Mouse (Mus musculus): Measurements from ENCODE around the gene Thsd7a.

Gene Thsd7a

DNA sequence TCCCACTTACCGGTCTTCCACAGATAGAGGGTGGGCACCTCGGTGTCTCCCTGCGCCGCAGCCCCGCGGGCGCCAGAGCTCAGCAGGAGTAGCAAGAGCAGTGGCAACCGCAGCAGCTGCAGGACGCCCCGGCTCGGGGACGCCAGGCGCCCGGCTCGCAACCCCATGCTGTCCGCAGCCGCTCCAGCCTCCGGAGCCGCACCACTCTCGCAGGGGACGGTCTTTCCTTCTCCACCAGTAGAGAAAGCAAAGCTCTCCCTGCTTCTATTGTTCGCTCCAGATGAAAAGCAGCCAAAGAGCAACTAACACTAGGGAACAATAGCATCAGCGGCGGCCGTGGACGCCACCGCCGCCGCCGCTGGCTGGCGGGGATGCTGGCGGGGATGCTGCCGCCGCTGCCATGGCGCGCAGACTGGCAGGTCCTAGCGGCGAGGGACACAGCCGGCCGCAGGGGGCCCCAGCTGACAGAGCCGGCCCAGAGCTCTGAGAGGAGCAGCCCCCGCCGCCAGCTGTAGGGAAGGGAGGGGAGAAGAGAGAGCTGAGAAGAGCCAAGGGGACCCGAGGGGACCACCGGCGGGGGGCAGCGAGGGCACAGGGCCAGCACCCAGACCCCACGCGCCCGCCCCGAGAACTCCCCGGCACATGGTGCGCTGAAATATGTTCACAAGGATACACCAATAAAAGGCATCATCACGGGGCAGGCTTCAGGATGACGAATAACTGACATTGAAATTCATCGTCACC is at the start of gene Thsd7a:
Thsd7a (minus strand) TSS at position 624 of the 744 bp plus-strand sequence.
- no peak for DNase-seq (ENCODE audit: low spot score)

DNA sequence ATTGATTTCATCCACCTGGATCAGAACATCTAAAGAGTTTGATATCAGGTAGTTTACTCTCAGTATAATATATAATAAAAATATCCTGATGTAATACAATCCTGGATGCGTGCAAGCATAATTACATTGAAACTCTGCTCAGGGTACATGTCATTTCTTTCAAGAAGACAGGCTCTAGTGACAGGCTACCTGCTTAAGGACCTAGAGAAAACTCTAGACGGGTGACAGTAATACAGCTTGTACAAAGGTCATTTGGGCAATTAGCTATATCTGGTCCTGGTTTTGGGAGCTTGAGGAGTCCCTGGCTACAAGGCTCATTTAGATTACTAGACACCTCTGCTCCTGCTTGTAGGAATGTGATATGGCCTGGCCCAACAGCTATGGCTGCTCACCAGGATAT is 37.9 kb upstream of the Thsd7a start:
- DNase-seq (ENCODE audit: low spot score), result no peak

DNA sequence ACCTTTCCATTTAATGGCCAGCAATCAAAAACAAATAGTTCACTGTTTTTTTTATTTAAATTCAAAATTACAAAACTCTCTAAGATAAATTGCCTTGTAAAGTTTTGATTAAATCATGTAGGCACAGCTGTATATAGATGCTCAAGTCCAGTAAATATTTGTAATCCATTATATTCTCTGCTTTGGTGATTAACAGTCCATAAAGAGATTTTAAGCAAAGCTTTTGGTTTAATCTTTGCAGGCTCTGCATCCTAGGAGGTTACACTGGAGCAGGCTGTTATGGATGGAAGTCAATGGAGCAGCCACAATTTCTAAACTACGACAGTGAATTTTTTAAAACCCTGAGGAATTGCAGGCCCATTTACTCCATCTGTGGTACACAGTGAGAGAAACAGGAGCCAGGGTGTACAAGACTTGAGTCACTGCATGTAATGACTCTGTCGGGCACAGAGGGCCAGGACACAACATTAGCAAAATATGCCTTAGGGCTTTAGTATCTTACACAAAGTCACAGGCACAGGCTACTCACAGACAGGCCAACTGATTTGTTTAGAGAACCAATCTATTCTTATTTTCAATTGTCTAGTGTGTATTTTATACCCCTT is 37.3 kb upstream of the Thsd7a start:
- DNase-seq (ENCODE audit: low spot score), result no peak

DNA sequence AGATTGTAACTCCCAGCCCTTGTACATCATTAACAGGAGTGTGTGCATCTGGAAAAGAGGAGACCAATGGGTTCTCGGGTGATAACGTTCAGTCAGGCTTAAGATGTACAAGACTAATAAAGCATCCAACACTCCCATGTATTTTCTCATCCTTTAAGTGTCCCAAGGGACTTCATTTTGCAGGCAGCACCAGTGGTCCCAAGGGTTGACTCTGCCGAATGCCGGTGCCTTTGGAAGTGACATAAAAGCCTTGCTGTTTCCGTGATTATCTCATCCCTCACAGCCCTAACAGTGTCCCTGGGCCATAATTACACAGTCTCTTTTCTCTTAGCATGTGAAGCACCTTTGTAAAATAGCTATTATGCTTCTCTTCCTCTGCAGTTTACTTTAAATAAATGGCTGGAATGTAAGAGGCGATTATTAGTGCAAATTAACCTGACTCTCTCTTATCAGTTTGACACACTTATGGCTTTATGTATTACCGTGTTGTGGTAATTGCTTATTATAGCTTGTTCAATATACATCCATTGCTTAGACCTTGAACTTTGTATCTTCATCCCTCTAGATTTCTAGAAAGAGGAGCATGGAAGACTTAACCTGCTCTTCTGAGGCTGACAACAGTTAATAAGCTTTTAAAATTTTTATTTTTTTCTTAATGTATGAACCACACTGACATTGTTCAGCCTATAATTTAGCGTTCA is 35.9 kb upstream of the Thsd7a start:
- no peak for DNase-seq (ENCODE audit: low spot score)

DNA sequence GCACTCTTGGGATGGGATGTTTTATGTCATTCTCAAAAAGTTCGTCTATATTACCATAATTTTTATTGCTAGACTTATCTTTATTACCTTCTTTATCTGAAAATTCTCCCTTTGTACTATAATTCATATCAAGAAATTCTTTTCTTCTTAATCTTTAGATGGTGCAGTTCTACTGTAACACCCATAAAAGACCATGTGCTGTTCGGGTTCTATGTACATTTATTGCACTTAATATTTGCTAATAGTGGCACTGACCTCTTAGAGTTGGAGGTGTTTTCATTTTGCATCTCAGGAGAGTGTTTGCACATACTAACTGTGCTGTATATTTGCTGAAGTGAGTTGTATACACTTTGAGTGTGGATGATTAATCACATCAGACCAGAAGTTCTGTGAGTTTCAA is 23.6 kb upstream of the Thsd7a start:
- DNase-seq (ENCODE audit: low spot score), result no peak

DNA sequence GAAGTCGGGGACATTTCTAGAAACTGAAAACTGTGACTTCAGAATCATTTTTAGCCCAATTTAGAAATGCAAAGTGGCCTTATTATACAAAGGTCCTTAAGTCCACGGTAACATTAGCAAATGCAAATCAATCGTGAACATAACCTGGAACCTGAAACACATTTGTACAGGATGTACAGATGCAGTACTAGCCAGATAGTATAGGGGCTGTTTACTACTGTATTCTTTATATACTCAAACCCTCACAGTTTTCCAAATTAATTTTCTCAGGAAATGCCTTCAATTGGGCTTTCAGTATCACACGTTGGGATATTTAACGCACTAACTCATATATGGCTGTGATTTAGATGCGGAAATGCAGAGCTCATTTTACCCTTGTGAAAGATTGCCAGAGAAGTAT is 16.0 kb upstream of the Thsd7a start:
- DNase-seq (ENCODE audit: low spot score), result no peak

DNA sequence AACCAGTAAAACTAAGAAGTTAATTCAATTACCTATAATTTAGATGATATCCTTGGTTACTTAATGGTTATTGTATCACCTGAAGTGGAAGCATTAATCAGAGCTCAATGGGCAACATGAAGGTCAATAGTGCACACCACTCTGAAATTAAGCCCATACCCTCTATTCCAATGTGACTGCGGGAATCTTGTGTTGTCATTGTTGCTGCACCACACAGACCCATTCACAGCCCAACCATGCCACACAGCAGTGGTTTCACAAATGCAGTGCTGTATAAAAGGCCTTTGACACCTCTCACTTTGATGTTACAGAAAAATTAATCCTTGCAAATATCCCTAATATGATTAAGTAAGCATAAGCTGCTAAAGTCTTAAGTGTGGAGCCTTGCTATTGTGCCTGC is 15.4 kb upstream of the Thsd7a start:
- DNase-seq (ENCODE audit: low spot score), result no peak

DNA sequence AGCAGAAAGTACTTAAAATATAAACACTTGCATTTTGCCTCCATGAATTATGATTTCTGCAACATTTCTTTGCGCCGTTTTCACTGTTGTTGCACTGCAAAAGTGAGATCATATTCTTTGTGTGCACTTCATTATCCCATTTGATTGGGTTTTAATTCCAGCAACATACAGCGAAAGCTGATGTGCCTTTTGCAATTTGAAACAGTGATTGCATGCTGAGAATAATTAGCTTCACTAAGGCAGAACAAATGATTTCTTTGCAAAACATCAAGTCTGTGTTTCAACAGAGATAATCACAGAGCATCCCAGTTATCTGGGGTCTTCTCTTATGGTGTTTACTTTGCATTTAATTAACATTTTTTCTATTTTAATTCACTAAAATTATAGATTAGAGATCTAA is 14.6 kb upstream of the Thsd7a start:
- no peak for DNase-seq (ENCODE audit: low spot score)

DNA sequence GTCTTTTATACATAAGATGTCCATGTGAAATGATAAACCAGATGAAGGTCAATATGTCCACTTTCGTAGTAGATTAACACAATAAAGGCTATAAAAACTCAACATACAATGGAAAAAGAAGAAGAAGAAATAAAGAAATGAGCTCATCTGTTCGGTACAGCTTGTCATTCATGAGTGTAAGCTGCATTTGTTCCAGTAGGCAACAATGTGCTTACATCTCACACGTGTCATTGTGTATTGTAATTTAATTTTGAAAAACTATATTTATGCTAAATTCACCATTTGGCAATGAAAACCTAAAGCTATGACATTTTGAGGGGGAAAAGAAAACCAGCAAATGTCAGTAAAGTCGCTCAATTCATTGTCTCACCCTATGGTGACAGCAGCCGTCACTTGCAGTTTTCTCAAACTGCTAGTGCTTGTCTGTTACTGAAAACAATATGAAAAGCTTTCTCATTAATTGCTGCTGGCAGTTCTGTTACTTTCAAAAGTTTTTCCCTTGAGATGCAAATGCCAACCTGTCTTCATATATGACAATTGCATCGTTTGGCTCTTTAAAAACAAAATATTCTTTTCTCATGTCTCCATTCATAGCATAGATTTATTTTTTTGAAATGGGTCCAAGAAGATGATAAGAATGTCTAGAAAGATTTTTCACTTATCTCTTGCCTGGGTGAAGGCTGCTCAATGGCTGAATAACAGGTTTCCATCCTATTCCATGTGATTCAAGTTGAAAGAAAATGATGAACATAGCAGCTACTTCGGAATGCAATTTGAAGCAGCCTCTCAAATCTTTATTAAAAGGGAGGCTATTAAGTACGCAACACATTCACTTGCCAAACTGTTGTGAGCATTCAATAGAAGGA is 10.4 kb upstream of the Thsd7a start:
- DNase-seq (ENCODE audit: low spot score), result no peak

DNA sequence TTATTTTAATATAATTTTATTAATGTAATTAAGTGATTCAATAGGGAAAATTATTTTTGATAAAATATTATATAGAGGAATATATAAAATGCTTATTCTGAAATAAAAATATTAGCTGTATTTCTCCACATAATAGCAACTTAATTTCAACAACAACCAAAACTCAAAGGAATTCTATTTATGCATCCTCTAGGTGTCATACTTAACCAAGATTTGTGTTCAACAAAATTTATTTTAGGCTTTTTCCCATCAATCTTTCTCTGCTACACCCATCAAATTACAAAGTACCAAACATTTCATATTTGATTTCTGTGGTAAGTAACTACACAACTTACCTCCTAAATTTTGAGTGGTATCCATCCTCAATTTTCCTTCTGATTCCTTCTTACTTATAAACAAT is 3.1 kb upstream of the Thsd7a start:
- no peak for DNase-seq (ENCODE audit: low spot score)

DNA sequence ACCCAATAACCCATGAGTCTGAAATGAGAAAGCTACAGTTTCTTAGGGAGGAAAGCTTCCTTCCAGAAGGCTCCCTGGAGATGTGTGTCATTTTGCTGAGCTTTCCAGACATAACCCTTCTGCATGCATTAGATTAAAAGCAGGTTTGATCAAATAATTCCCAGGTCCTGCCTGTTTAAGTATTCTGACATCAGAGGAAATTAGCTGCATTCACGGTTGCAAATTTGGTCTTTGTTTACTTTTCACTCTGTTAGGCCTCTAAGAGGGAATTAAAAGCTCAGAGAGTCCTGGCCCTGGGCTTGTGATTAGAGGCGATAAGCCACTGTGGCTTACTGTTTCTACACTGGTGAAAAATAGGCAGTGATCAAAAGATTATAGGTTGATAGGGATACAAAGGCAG is 1.2 kb upstream of the Thsd7a start:
- DNase-seq (ENCODE audit: low spot score), result no peak

DNA sequence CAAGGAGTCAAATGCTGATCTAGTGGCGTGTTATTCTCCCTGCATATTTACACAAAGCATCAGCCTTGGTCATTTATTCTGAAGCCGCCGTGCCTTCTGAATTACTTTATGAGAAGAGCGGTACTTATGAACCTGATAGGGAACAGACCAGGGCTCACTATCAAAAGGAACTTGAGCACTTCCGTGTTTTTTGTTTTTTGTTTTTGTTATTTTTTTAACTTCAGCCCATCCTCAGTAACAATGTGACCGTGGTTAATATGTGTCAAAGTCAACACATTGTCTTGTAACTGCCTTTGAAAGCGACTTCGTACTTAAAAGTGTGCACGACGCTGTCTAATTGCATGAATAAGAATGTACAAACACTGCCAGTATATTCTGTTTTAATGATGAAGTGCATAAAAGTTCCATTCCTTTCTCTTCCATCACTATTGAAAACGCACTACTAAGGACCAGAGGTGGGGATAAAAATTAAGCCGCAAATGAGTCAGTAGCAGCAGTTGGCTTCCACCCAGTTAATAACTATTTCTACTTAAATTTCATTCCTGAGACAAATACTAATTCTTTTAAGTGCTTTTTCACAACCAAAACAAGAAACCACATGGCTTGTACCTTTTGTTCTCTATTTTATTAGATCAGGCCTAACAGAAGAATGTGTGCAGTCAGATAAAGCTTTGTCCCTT is 461 bp upstream of the Thsd7a start:
- no peak for DNase-seq (ENCODE audit: low spot score)

DNA sequence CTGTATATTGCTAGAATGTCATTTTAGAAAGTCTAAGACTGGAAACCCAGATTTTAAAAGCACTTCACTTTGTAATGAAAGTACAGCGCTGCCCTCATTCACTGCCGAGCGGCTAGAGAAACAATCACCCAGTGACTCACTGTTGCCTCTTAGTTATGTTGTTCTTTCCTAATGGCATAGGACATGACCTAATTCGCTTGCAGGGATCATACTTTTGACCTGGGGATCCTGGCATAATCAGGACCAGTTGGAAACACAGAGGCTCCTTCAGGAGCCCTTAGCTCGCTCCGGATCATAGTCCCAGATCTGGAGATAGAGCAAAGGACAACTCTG is 790 bp downstream of the Thsd7a start:
- DNase-seq (ENCODE audit: low spot score), result peak; percentile 4

DNA sequence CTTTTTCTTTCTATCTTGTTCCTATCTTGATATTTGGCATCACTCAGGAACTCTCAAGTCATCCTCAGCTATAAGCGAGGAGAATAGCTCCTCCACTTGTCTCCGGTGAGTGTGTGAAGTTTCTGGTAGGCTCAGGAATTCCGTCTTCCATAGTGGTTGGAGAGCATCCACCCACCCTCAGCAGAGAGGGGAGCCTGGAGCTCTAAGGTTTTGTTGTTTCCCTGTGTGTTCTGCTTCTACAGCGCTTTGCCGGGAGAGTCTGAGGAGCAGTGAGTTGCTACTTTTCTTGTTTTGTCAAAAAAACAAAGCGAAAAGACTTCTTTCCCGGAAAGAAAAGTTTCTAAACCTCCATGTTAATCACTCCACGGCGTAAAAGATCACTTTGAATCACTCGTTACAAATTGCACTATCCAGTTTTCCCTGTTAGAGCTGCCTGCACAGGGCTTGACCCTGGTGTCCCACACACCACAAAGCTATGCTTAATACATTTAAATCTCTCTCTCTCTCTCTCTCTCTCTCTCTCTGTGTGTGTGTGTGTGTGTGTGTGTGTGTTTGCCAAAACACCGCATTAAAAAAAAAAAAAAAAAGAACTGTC is 1.3 kb downstream of the Thsd7a start:
- DNase-seq (ENCODE audit: low spot score), result no peak

DNA sequence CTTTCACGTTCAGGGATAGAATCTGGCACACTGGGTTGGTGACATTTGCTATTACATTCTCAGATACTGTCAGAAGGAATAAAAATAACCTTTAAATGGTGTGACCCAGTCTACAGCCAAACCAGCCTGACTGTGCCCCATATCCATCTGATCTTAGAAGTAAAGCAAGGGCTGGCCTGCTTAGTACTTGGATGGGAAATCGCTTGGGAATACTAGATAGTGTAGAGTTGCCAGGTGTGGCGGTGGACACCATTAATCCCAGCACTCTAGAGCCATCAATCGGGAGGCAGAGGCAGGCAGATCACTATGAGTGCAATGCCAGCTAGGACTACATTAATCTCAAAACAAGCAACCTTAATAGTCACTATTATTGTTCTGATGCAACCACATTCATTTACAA is 6.4 kb downstream of the Thsd7a start:
- DNase-seq (ENCODE audit: low spot score), result no peak

DNA sequence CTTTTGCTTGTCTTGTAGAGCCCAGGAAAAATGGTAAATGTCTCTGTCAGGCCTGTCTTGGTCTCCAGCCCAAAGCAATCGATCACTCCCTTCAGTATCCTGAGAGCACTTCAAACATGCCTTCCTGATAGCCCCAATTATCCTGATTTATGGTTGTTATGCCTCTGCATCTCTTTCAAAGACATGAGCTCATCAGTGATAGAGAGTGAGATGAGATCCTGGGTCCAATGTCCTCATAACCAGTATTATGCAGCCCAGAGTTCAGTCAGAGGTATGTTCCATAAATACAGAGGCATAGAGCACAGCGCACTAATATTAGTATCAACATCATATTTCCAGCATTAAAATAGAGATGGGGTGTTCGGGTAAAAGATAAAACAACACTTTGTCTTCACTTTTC is 15.3 kb downstream of the Thsd7a start:
- no peak for DNase-seq (ENCODE audit: low spot score)

DNA sequence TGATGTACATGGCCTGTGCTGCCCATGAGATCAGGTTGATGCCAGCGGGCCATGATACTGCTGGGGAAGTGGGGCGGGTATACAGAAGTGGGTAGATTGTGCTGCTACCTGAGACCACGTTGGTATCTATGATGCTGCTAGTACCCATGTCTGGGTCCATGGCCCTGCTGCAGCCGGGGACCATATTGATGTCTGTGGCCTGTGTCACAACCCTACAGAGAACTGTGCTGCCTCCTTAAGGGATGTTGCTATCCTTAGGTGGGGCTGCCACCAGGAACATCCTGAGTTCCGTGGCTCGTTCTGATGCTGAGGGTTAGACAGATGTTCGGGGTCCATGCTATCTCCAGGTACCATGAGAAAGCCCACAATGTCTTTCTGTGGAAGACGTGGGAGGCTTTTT is 33.1 kb downstream of the Thsd7a start:
- DNase-seq (ENCODE audit: low spot score), result no peak

DNA sequence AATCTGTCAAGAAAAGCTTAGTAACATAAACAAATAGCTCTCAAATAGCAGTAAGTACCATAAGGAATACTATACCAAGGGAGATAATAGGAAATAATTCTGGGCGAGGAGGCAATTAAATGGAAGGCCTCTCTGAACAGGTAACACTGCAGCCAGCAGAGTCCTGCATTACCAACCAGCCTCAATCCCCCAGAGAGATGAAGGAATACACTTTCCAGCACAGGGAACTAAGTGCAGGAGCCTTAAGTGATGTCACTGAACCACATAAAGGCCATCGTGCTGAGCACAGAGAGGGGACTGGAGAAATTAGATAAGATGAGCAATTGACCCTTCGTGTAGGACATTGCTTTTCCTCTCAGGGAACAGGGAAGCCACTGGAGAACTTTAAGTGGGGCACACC is 36.6 kb downstream of the Thsd7a start:
- DNase-seq (ENCODE audit: low spot score), result no peak

DNA sequence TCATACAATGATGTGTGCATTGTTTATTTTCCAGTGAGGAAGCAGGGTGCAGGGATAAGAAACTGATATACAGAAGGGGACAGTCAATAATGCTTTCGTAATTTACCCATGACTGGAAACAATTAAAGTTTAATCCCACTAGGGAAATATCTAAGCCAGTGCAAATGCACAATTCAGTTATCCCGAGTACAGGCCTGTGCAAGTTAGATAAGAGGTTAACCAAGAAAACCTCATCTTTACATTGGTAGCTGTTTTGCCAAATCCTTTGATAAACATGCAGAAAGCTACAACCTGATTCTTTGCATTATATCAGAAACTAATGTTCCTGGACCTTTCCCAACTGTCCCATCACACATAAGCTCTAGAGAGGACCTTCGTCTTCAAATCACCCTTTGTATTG is 46.3 kb downstream of the Thsd7a start:
- DNase-seq (ENCODE audit: low spot score), result no peak

DNA sequence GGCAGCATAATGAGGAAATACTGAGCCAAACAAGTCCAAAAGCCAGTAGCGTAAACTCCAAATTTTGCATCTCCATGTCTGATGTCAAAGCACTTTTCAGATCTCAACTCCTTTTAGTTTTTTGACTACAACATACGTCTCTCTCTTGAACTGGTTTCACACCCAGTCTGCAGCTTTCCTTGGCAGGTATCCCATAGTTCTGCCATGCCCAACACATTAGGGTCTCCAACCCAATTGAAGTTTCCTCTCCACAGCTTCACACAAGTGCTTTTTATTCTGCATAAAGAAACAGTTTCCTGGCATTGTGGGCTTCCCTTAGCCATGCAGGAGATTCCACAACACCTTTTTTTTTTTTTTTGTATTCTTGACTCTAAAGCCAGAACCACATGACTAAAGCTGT is 50.1 kb downstream of the Thsd7a start:
- DNase-seq (ENCODE audit: low spot score), result no peak

DNA sequence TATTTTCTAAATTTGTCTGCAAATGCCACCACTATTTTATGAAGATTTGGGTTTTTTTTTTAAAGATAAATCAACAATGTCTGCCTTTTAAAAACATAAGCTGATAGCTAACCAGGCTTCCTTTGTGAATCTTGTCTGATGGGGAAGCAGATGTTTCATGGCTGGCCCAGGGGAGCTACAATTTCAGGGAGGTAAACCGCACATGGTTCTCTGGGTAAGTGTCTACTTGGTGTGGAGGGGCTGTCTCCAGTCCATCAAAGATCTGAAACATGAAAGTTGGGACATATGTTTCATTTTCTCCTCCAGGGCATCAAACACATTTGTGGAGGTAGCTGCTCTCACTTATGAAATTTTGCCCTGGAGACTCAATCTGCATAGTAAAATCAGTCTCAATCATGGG is 55.5 kb downstream of the Thsd7a start:
- no peak for DNase-seq (ENCODE audit: low spot score)

DNA sequence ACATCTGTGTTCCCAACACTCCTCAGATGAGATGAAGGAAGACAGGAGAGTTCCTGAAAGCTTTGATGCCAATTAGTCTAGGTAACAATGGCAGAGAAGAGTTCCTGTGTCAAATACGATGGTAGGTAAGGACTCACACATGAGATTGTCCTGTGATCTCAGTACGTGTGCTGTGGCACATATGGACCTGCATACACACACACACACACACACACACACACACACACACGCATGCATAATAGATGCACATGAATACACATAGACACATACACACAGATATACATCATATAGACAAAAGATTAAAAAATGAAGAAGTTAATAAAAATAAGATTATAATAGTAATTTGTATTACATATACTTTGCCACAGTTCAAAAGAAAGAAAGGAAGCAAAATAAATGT is 56.0 kb downstream of the Thsd7a start:
- DNase-seq (ENCODE audit: low spot score), result no peak
